Mouse (Mus musculus) frontal cortex, postnatal 25 days (tissue): ENCODE results near the gene Fxyd7.
A peak's percentile ranks its signal among the peaks of the same experiment; 100 is the strongest.

Experiments used
- DNase-seq, 2 experiments: peaks; one replicate each; pipeline ENCODE4 v3.0.0; 2022; ENCODE audit warnings: low spot score in 2 of 2

The Fxyd7 gene

DNA sequence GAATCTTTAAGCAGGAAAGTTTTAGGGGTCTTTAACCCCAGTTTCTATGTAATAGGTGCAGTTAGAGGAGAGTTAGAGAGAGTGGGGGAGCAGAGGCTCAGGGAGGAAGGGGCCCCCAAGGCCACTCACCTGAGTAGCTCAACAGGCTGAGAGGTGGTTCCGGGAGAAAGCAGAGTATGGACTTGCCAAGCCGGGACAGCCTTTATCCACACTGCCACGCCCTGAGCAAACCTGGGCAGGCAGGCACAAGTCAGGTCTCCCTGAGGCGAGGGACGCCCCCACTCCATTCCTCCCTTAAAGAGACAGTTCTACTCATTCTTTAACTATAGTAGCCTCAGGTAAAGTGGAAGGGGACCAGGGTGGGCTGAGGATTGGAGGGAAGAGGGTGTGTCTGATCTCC lies 25.2 kb upstream of the Fxyd7 start, which contains the start of gene Fxyd3:
Gene Fxyd3 (minus strand): TSS at position 213 of the 400 bp plus-strand sequence.
- DNase-seq = no peak

GRCm38 (mm10) chr7:31074713-31075069 lies 23.4 kb upstream of the Fxyd7 start:
- no peak for DNase-seq

GRCm38 (mm10) chr7:31074061-31074712 lies 22.9 kb upstream of the Fxyd7 start:
- no peak for DNase-seq

DNA sequence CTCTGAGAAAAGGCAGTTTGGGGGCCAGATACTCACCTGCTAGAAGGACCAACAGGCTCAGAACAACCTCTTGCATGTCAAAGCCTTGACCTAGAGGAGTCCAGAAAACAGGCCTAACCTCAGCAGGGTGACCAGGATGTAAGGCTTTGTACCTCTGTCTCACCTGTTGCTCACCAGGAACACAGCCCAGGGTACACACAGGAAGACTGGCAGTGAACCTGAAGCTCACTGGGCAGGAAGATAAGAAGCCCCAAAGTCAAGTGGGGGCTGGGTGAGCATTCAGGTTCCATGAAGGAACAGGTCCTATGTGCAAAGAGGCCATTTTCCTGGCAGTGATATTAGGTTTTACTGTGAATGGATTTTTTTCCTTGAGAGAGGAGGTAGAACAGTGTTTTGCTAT lies 22.3 kb upstream of the Fxyd7 start:
- DNase-seq = no peak

- DNase-seq = no peak
These were observed 21.1 kb upstream of the Fxyd7 start for GRCm38 (mm10) chr7:31072326-31072725.

DNA sequence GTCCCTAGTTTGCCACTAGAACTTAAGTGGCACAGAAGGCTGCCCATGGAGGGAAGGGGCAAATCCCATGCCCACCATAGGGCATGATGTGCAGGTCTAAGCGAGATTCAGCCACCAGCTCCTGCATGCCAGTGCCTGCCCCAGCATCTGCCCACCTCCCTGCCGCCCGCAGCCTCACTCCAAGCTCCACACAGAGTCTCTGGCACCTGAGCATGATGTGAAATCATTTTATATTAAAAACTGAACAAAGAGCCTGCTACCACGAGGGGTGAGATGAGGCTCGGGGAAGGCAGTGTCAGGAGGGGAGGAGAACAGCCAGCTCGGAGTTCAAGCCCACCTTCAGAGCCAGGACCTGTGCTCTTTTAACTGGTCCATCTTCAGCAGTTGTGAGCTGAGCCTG lies 19.1 kb upstream of the Fxyd7 start:
- no peak for DNase-seq

DNA sequence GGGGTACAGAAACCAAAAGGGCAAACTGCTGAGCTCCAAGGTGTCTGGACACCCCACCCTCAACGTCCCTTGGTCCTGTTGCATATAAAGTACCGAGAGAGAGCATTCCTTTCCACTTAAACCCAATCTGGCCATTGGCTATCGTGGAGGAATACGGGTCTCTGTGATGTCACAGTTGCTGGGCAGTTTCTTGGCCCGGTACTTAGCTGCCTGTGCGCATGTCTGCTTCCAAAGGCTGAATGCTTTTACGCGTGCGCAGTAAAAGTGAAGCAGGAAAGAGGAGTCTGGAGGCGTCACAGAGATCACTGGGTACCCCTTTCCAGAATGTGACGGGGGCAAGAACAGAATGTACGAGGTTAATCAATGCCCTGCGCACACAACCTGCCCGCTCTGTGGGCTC lies 18.2 kb upstream of the Fxyd7 start:
- no peak for DNase-seq

DNA sequence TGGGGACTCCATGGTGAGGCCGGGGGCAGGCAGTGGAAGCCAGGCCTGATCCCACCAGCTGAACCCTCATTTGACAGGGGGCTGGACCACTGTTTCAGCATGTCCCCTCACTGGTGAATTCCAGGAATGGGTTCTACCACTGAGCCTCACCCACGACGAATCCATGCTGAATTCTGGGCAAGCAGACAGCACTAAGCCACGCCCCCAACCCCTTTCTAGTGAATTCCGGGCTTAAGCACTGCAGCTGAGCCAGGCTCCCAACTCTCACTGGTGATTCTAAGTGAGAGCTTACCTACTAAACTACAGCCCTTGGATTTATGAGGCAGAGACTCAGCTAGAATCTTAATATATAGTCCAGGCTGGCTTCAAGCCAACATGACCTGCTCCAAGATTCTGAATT lies 16.6 kb upstream of the Fxyd7 start:
- DNase-seq = no peak

GRCm38 (mm10) chr7:31063074-31063560 lies 11.8 kb upstream of the Fxyd7 start:
- no peak for DNase-seq

DNA sequence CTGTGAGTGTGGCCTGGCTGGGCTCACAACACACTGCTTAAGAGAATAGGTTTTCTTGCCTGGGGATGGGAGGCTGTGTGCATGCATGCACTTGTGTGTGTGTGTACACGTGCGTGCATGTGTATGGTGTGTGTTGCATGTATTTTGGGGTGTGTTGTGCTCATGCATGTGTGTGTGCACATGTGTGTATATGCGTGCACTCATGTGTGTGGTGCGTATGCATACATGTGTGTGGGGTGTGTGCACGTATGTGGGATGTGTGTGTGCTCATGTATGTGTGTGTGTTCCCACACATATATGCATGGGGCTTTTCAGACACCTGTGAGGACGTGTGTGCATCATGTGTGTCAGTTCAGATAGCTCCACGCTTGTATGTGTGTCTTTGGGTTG lies 9.3 kb upstream of the Fxyd7 start:
- no peak for DNase-seq

DNA sequence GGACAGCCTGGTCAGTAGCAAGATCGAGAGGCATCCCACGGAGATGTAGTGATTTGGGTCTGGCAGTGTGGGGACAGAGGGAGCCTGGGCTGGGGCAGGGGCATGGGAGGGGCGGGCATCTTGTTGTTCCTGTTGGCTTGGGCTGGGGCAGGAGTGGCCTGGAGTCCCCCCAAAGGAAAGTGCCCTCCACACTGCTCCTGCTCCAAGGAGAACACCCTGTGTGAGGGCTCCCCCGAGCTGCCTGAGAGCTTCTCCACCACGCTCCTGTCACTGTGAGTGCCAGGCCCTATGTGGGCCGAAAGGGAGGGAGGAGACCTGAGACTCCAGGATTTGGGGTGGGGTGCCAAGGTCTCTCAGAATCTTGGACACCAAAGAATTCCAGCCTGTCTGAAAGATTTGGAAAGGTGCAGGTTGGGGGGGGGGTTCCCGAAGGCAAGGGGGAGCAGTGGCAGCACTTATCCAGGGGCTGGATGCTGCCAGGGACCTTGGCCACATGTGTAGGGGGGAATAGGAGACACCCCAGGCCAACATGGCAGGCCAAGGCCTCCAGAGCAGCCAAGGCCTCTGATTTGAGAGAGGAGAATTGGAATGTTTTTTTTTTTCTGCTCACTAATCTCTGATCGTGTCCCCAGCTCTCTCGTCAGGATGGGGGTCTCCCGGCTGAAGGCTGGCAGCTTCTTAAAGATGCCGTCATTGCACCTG lies 8.8 kb upstream of the Fxyd7 start:
- no peak for DNase-seq

GRCm38 (mm10) chr7:31059108-31059507 lies 7.8 kb upstream of the Fxyd7 start, which contains the start of gene Lgi4:
TSS of gene Lgi4 (plus strand) at chr7:31059342.
- peak; percentile 78 to 84 for DNase-seq

GRCm38 (mm10) chr7:31058211-31058610 lies 6.9 kb upstream of the Fxyd7 start:
- no peak for DNase-seq

DNA sequence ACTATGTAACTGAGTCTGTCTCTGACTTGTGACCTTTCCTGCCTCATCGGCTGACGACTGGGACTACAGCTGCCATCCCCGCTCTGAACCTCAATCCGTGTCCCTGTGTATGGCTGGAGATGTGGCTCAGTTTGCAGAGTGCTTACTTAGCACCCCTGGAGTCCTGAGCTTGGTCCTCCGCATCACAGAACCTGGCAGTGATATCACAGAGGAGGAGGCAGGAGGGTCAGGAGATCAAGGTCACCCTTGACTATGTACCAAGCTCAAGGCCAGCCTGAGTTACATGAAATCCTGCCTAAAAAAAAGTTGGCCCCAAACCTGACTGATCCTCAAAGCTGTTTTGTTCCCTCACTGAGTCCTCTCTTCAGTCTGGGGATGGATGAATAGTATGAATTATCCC lies 6.5 kb upstream of the Fxyd7 start:
- no peak for DNase-seq

DNA sequence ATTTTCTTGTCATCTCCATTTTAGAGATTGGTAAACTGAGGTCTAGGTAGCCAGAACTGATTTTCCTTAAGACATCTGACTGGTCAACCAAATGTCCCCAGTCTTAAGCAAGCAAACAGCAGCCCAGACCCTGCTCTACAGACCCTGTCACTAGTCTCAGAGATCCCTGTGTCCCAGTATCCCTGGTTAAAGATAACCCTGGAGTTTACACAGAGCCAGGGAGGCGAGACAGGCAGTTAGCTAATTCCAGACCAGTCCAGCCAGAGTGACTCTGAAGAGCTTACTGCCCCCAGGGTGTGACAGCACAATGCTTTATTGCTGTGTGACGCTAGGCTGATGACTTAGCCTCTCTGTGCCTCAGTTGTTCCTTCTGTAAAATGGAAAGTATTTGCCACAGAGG lies 5.8 kb upstream of the Fxyd7 start, which contains the start of gene Fxyd1:
Gene Fxyd1 (minus strand): TSS at position 129 of the 400 bp plus-strand sequence.
- no peak for DNase-seq

GRCm38 (mm10) chr7:31056448-31056847 lies 5.2 kb upstream of the Fxyd7 start:
- no peak for DNase-seq

DNA sequence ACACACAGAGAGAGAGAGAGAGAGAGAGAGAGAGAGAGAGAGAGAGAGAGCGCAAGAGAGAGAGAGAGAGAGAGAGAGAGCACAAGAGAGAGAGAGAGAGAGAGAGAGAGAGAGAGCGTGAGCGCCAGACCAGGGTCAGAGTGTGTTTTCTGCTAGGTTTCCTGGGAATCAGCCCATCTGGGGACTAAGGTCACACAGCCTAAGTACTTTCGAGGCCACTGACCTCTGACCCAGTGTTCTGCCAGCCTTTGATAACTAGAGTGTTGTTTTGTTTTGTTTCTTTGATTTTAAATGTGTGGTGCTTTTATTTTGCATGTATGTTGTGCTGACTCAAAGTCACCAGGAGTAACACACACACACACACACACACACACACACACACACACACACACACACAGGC lies 4.6 kb upstream of the Fxyd7 start:
- DNase-seq = no peak

GRCm38 (mm10) chr7:31055354-31055824 lies 4.1 kb upstream of the Fxyd7 start:
- no peak for DNase-seq

DNA sequence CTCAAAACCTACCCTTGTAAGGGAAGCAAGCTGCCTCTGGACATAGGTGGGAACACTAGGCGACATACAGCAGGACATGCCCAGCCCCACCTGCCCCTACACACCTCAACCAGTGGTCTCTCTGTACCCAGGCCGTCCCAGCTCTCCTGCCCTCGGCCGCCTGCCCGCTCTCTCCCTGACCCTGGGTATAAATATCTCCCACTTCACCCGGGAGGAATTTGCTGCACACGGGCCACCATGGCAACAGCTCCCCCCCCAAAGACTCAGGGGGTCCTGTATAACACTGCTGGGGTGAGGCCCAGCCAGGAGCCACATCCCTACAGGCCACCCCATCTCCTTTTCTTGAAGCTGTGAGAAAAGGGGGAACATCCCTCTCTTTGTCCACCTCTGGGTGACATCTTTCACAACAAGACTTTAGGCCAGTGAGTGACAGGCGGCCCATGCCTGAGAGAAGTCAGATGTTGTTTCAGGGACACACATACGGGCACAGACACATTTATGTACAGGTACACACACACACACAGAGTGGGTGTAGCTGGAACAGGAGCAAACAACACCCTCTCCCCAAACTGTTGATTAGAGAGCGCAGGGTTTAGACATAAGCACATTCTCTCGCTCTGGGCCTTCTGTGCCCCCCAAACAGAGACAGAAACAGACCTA lies 3.5 kb upstream of the Fxyd7 start:
- no peak for DNase-seq

DNA sequence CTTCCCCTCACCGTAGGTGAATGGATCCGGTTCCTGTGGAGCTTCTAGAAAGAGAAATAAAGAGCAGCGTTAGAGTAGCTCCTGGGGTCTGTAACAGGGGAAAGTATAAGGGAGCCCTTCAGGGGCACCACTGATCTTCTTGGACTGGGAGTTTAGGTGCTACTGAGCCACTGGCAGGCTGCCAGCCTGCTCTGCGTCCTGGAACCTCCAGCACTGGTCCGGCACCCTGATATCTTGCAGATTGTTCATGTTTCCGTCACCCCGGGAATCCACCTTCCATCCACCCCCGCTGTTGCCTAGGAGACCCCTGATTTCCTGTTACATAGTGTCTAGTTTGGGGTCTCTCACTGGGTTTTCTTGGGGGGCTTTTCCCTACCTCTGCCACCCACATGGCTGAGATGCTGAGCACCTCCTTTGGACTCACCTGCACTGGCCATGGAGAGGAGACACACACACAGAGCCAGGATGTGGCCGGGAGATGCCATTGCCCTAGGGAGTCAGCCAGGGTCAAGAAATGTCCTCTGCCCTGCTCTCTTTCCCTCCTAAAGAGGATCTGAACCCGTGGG lies 2.7 kb upstream of the Fxyd7 start:
- no peak for DNase-seq

DNA sequence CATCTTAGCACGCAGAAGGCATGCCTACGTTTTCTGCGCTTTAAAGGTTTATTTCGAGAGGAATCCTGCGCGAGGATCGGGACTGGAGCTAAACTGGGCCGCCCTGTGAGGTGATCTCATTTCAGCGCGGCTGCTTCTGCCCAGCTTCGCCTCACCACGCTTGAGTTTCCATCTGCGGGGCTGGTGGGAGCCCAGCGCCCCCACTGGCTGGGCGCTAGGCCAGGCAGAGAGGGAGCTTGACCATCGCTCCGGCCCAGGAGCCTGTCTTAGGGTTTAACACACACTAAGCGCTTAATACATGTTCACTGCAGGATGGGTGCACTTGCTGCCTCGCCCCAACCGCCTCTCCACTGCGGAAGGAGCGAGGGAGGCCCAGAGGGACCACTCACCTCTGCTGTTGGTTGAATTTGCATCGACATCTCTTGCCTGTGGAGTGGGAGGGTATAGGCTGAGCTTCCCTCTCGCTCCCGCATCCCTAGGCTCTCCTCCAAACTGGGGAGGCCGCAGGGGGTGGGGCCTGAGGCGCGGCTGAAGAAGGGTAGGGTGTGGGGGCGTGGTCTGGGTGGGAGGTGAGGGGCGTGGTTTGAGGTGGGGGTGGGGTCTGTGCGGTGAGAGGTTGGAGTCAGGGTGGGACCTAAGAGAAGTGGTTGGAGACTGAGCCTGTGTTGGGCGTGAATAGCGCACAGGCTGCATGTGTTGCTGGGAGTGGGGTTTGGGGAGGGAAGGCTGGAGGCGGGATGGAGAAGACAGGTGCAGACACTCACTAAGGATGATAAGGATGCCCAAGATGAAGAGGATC lies 1.6 kb upstream of the Fxyd7 start:
- DNase-seq = peak; percentile 47 to 54

GRCm38 (mm10) chr7:31052251-31052635 lies 976 bp upstream of the Fxyd7 start:
- DNase-seq = no peak
